Mouse (Mus musculus) cerebellum, postnatal 10 days (tissue): Measurements from ENCODE around the gene Ndufb10.
"Not testable (repeated sequence)": the region's sequence is repeated elsewhere in the genome, so short reads cannot be mapped to it uniquely, and the experiment has no call there.

Experiments used
- DNase-seq, 2 experiments: peaks; one replicate each; pipeline ENCODE4 v3.0.0; 2021; ENCODE audit warnings: mixed read lengths in 2 of 2

Gene Ndufb10

DNA sequence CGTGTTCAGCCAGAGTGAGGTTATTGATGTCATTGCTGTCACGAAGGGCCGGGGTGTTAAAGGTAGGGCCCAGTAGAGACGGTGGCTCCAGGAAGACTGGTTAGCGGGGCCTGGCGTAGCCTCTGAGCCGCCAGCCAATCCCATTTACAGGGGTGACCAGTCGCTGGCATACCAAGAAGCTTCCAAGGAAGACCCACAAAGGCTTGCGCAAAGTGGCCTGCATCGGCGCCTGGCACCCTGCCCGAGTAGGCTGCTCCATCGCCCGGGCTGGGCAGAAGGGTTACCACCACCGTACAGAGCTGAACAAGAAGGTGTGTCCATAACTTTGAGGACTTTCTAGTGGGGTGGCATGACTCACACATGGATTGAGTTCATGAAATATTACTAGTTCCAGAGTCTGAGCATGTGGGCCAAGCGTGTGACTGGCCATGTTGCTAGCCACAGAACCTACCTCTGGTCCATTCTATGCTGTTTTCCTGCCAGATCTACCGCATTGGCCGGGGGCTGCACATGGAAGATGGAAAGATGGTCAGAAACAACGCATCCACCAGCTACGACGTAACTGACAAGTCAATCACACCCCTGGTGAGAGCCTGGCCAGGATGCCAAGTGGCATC is 9.3 kb upstream of the Ndufb10 start:
- DNase-seq: no peak

DNA sequence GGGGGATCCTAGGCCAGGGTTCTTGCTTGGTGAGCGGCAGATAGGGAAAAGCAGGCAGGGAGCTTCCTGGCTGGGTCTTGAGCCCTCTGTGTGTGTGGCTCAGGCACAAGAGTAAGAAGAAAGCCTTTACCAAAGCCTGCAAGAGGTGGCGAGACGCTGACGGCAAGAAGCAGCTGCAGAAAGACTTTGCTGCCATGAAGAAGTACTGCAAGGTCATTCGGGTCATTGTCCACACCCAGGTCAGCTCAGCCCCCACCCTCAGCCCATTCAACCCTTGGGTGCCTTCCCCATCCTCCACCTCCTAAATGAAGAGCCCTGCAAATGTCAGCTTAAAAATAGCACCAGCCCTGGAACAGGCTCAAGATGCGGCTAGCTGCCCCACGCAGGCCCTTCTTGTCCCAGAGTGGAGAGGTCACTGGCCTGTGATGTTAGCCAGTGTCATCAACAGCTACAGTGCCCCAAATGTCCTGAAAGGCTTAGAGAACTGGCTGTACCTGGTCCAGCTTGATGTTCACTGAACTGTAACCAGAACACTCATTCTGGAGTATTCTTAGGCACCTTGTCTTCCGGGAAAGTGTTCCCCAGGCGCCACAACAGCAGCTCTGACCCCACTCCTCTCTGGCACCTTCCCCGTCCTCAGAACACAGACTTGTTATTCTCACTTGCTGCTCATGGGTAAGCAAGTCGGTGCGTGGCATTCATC is 8.1 kb upstream of the Ndufb10 start:
- no peak for DNase-seq

DNA sequence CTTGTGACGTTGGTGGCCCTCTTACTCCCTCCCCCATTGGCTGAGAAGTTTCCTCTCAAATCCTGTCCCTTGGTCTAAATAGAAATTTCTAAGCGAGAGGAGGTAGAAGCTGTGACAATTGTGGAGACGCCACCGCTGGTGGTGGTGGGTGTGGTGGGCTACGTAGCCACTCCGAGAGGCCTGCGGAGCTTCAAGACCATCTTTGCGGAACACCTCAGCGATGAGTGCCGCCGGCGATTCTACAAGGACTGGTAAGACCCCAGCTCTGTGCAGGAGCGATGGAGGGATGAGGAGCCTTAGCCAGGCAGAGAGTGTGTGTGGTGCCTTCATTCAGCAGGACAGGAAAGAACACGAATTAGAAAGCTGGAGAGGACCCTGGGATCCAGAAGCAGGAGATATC is 6.5 kb upstream of the Ndufb10 start:
- no peak for DNase-seq

DNA sequence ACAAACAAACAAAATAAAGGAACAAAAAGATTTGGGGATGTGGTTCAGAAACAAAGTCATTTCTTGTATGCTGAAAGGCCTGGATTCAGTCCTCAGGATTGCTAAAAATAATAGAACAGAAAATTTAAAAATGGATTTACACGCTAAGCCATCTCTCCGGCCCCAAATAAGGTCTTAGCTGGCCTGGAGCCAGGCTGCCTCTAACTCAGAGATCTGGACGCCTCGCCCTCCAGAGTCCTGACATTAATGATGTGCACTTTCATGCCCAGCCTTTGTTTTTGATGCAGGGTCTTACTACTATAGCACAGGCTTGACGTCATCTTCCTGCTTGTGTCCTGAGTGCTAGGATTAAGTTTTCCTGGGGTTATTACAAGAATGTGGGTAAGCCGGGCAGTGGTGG is 4.8 kb upstream of the Ndufb10 start:
- no peak for DNase-seq

DNA sequence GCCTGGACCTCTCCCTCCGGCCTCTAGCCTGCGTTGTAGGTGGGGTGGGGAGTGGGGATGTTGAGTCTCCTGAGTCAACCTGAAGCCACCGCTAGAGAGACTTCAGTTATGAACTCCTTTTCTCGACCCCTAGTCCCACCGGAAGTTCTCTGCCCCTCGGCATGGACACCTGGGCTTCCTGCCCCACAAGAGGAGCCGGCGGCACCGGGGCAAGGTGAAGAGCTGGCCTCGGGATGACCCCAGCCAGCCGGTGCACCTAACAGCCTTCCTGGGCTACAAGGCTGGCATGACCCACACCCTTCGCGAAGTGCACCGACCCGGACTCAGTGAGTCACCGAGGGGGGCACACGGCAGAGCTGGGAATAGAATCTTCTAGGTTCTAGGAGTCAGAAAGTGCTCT is 3.9 kb upstream of the Ndufb10 start:
- DNase-seq: no peak

DNA sequence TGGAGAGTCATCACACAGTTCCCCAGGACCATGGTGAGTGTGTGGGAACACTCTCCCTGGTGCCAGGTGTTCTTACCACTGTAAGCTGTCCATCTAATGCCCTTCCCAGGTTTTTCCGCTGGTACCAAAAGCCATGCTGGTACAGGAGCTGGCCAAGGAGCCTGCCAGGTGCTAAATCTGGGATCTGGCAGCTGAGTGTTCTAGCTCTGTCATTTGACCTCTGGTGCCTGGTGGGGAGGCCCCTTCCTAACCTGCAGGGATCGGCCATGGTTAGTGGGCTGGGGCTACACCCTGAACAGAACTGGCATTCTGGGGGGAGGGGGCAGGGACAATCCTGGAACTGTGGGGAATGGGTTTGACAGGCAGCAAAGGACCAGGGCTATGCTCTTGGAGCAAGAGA is 3.3 kb upstream of the Ndufb10 start, which contains the start of gene Rpl3l:
Rpl3l (plus strand) TSS at position 203 of the 400 bp plus-strand sequence.
- DNase-seq: no peak

DNA sequence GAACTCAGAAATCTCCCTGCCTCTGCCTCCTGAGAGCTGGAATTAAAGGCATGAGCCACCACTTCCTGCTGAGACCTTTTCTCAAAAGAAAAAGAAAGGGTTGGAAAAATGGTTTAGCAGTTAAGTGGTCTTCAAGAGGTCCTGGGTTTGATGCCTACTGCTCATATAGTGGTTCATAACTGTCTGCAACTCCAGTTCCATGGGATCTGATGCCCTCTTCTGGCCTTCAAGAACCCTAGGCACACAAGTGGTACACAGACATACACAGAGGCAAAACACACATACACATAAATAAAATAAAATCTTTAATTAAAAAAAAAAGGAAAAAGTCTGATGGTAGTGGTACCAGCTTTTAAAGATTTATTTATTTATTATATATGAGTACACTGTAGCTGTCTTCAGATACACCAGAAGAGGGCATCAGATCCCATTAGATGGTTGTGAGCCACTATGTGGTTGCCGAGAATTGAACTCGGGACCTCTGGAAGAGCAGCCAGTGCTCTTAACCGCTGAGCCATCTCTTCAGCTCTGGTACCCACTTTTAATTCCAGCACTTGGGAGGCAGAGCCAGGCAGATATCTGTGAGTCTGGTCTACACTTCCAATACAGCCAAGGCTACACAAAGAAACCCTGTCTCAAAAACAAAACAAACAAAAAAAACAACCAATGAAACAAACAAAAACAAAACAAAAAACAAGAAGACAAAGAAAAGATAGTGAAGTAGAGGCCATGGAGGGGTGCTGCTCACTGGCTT is 1.5 kb upstream of the Ndufb10 start:
- DNase-seq: no peak

DNA sequence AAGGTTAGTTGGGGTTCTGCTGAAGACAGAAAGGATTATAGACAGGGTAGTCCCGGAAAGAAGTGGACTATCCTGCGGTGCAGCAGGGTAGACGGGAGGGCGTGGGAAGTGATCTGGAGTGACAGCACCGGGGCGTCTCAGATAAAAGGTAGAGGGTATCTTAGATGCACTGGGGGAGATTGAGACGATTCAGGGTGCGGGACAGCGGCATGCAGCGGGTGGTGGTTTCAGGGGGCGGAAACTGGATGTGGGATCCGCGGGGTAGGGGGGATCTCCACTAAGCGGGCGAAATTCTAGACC is 447 bp downstream of the Ndufb10 start:
- DNase-seq: no peak

DNA sequence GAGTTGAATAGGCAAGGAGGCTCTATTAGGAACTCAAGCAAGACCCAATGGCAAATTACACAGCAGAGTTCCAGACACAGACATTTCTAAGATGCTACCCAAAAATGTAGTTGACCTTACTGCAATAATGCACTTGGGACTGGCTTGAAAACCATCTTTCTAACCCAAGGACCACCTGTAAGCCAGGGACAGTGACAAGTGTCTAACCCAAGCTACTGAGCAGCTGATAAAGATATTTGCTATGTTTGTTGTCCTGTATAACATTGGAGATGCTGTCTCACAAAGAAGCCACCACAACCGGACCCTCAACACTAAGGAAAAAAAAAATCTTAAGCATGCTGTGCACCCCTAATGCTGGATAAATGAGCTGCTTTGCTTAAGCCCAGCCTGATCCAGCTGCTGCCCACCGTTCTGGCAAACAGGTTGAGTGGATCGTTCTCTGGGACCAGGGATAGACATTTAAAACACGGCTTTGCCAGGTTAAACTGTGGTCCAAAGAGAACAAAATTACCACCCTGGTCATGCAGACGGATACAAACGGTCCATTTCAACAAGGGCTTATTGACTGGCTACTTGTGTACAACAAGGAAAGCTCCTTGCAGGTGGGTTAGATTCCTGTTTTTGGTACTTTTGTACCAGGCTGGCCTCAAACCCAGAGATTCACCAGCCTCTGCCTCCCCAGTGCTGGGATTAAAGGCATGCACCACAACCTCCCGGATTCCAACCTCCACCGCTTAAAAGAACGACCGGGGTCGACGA is 977 bp downstream of the Ndufb10 start:
- DNase-seq: no peak

DNA sequence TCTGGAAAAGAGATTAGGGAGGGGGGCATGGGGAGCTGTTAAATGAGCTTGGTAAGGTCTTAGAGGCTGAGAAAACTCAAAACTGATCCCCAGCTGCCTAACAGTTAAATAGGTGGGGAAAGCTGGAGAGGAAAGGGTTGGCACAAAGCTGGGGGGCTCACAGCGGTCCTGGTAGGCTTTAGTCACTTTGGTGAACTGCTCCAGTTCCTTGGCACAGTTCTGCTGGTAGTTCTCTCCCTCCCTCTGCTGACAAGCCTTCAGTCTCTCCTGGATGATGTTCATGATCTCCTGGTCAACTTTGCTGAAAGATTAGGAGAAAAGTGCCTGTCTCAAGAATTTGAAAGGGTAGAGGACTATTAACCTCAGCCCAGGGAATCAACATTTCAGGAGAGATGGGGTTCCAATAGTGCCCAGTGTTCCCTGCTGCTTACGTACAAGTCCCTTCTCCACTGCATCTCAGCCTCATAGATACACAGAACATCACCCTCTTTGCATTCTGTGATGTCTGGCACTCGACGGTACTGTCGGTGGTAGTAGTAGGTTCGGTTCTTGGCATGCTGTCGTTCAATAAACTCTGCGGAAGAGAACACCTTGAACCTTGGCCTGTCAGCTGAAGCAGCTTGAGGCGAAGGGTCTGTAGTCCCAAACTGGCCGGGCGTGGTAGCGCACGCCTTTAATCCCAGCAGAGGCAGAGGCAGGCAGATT is 1.9 kb downstream of the Ndufb10 start:
- no peak for DNase-seq

DNA sequence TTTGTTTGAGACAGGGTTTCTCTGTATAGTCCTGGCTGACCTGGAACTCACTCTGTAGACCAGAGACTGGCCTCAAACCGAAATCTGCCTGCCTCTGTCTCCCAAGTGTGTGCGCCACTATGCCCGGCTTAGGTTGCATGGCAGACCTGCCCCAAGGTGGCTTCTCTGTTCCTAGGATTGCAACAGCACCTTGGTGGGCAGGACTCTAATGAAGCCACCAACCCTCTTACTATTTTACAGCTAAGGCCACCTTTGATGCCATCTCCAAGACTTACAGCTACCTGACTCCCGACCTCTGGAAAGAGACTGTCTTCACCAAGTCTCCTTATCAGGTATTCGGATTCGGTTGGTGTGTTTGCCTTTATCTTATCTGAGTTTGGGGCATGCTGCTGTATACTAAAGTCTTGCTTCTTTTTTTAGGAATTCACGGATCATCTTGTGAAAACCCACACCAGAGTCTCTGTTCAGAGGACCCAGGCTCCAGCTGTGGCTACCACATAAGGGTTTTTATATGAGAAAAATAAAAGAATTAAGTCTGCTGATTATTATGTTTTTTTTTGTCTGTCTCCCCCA is 2.8 kb downstream of the Ndufb10 start:
- not testable (repeated sequence) for DNase-seq

DNA sequence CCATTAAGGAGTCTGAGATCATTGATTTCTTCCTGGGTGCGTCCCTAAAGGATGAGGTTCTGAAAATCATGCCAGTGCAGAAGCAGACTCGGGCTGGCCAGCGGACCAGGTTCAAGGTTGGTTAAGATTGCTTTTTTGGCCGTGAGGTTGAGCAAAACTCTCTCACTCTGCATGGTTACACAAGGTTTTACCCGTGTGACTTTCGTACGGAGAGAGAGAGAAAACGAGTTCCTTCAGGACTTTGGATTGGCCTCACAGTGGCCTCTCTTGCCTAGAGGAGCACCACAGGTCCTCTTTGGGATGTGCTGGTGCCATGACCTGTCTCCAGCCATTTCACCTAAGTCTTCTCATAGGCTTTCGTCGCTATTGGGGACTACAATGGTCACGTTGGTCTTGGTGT is 3.7 kb downstream of the Ndufb10 start:
- not testable (repeated sequence) for DNase-seq

DNA sequence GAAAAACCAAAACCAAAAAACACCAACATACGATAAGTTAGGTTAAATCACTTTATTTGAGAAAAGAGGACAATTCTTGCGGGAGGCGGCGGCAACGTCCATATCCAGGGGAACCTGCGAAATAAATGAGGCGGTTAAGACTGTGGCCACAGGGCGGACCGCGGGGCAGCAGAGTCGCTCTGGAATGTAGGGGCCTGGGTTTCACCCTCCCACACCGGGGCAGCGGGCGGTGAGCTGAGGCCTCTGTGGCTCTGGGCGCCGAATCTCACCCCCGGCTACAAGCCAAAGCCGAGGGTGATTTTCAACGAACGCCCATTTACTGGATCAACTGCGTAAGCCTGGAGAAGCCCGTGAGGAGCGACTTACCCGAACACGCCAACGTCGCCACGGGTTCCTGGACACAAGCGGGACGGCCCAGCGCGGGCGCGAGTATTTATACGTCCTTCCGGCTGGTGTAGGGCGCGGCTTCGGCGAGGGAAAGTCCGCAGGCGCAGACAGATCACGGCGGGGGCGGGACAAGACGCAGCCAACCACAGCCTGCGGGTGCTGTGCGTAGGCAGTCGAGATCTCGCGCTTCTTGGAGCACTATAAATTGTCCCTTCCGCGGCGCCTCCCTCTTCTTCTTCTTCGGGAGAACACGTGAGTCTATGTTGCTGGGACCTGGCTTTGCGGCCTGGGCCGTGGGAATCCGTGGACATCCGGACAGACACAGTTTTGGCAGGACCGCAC is 4.6 kb downstream of the Ndufb10 start:
- DNase-seq: peak; percentile 99

DNA sequence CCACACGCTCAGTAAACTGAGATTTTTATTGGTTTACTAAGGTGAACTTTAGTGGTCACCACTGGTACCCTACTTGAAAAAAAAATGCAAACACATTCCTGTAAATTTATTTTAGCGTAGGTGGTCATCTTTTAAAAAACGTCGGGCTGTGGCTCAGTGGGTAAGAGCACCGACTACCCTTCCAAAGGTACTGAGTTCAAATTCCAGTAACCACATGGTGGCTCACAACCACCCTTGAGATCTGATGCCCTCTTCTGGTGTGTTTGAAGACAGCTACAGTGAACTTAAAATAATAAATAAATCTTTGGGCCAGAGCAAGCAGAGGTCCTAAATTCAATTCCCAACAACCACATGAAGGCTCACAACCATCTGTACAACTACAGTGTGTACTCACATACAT is 5.3 kb downstream of the Ndufb10 start:
- not testable (repeated sequence) for DNase-seq

DNA sequence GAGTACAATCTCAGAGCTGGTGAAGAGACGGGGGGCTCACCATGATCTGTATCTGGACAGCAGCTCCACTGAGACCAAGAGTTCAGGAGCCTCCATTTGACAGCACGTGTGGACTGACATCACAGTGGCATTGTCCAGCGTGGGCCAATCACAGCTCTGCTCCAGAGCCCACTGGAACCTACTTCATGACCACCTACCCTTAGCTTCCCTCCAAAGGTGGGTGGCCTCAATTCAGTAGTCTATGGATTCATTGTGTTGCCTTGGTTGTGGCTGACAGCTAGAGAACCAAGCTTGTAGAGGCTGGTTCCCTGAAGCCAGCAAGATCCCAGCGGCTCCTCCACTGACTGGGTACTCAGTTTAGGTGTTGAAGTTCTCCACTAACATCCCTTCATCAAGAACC is 6.3 kb downstream of the Ndufb10 start, which contains the start of the genes Rnf151 and Rps2:
Rnf151 (minus strand) TSS at position 121 of the 400 bp plus-strand sequence.
Rps2 (plus strand) TSS at position 174 of the 400 bp plus-strand sequence.
- no peak for DNase-seq

DNA sequence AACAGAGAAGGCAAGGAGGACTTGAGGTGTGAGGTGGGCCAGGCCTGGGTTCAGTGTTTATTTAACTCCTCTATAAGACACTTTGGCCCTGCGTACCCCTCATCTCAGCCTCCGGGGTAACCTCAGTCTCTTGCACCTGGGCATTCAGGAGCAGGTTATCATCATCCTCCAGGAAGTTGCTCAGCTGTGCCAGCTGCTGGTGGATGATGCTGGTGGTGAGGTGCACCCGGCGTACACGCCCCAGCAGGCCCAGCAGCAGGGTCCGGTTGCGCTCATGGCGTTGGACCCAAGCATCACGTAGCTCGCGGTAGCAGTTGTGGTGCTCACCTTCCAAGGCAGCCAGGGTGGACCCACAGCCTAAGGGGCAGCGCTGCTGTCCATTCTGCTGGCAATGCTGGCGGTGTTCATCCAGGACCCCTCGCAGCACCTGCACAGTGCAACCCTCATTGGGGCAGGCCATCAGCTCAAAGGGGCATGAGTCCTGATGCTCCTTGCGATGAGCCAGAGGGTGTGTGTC is 8.1 kb downstream of the Ndufb10 start:
- DNase-seq: no peak

DNA sequence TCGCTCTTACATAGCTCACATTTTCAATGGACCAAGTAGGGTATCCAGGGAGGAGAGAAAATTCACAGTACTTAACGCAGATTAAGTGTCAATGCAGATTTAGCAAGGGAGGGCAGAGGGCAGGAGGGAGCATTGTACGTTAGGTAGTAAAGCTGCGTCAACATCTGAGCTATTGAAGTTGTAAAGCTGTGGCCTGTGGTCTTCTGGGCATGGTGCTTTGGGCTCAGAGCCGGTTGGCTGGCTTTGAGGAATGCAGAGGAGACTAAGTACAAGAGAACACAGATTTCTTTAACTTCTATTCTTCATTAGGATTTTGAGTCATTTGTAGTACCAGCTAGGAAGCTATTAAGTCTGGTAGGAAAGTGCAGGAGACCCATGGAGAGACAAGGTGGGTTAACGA is 8.7 kb downstream of the Ndufb10 start:
- DNase-seq: no peak

DNA sequence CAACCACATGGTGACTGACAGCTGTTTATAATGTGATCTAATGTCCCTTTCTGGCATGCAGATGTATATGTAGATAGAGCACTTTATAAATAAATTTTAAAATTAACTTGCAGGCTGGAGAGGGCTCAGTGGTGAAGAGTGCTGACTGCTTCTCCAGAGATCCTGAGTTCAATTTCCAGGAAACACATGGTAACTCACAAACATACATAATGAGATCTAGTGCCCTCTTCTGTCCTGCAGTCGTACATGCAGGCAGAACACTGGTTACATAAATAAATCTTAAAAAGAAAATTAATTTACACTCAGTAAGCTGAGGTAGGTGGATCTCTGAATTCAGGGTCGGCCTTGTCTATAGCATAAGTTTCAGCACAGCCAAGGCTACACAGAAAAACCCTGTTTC is 15.6 kb downstream of the Ndufb10 start:
- DNase-seq: no peak

DNA sequence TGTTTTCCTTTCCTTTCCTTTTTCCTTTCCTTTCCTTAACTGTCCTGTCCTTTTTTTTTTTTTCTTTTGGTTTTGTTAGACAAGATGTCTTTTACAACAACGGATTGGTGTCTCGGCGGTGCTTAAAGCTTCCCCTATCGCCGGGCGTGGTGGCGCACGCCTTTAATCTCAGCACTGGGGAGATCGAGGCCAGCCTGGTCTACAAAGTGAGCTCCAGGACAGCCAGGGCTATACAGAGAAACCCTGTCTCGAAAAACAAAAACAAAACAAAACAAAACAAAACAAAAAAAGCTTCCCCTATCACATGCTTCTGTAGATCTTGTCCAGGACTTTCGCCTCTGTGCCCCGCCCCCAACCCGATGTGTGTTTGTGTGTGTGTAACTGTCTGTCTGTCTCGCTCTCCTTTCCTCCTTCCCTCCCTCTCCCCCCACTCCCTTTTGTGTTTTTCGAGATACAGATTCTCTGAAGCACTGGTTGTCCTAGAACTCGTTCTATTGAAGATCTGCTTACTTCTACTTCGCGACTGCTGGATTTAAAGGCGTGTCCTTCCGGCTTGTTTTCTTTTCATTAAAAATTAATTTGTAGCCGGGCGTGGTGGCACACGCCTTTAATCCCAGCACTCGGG is 16.4 kb downstream of the Ndufb10 start:
- no peak for DNase-seq

DNA sequence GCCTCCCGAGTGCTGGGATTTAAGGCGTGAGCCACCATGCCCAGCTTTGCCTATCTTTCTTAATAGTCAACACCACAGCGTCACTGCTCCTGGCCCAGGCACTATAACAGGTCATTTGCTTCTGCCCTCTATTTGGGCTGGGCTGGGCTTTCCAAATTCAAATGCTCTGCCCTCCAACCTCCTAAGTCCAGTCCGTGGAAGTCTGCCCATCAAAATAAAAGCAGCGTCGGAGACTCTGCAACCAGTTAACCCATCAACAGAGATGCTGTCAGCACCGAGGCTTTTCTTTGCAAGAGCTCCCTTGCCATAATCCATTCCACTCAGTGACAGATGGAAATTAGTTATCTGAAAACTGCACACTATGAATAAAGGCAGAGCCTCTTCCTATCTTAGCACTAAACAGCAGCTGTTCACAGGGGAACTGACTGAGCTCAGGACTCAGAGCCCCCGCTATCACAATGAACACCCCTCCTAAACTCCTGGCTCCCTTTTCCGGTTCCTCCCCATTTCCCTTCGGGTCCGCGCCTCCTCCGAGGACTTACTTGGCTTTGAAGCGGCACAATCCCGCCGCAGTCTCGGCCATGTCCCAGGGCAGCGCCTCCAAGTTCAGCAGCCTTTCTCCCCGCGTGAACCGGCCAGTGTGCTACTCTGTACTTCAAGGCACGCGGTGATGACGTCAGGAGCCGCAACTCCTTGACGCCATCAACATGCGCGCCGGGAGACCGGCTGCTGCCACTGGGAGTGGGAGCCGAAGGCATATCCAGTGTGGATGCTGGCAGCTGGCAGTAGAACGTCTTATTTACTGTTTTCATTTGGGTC is 17.1 kb downstream of the Ndufb10 start, which contains the start of gene Tbl3:
Tbl3 (minus strand) TSS at position 679 of the 819 bp plus-strand sequence.
- peak; percentile 98 for DNase-seq
